Mouse (Mus musculus): ENCODE data around the gene Hltf.

GRCm38 (mm10) chr3:20150511-20150910 is 92.9 kb downstream of the Hltf start:
- TF ChIP-seq FLI1 (IDR thresholded peaks at IDR 0.05; ENCODE audit: low read length): no peak
- no peak for TF ChIP-seq GATA1 (IDR thresholded peaks at IDR 0.05; ENCODE audit: borderline replicate concordance, low read length)

Measured in megakaryocyte, embryonic 14.5 days (primary cell).